ENCODE assay signal across 12 mouse cellular contexts in the genomic region with DNA sequence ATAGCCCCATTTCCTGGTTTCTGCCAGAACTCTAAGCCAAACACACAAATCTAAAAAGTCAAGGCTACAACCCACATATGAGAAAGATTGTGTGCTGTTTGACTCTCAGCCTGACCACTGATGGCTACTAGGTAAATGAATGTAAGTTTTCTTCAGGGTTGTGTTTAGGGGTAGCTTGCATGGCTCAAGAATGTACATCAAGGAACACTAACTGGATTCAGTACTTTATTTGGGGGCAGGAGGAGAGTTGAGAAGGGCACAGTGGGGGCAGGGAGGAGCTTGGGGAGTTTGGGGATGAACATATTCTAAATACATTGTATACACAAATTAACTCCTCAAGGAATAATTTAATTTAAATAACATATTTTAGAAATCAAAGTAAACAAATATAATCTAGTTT.
DNase-seq lines count a peak whose midpoint lies in the region; ATAC-seq lines count a peak whose summit lies in the region.
"Had no signal": no experiment of that assay in that cellular context is flagged by ENCODE, and none has a peak within 500 bp of the region (broad histone marks: within the 10 kb centered on the region; RNA-seq: fewer than 3 reads in every experiment).

No protein-coding gene starts in this region.

- no peak overlapping the region for H3K4me3 ChIP-seq in heart, embryonic 15.5 days
- H3K4me3 ChIP-seq in embryonic facial prominence, embryonic 10.5 days, result peak overlapping the region; percentile 51
- H3K4me3 ChIP-seq in forebrain, embryonic 16.5 days (replicated peaks; ENCODE audit: low read length), result peak overlapping the region; percentile 39
- H3K4me3 ChIP-seq in midbrain, embryonic 11.5 days (ENCODE audit: low read depth, low read length), result peak overlapping the region; percentile 13; the same call in 1 of the 2 replicates

- H3K9ac ChIP-seq in heart, embryonic 15.5 days, result no peak overlapping the region
- H3K9ac ChIP-seq in forebrain, embryonic 16.5 days (replicated peaks; ENCODE audit: low read depth, low read length), result no peak overlapping the region
- H3K9ac ChIP-seq in midbrain, embryonic 11.5 days (ENCODE audit: low read length), result no peak overlapping the region; the same call in 1 of the 2 replicates
- H3K9ac ChIP-seq: liver, embryonic 14.5 days had no signal

- ATAC-seq in heart, embryonic 15.5 days (replicated peaks; ENCODE audit: insufficient number of reproducible peaks, insufficient read depth, low FRiP score, low read depth), result no peak
- ATAC-seq in forebrain, embryonic 16.5 days, result no peak; the same call in 1 of the 2 replicates
- ATAC-seq in midbrain, embryonic 11.5 days (ENCODE audit: low FRiP score), result no peak

- no peaks in the 10 kb centered on the region for H3K27me3 ChIP-seq in heart, embryonic 15.5 days
- no peaks in the 10 kb centered on the region for H3K27me3 ChIP-seq in embryonic facial prominence, embryonic 10.5 days (replicated peaks; ENCODE audit: low read depth, poor library complexity, severe bottlenecking)
- H3K27me3 ChIP-seq in forebrain, embryonic 16.5 days (replicated peaks; ENCODE audit: control insufficient read depth, insufficient read depth, low read length), result no peaks in the 10 kb centered on the region
- no peaks in the 10 kb centered on the region for H3K27me3 ChIP-seq in midbrain, embryonic 11.5 days (ENCODE audit: control insufficient read depth, insufficient read depth, low read length)
- H3K27me3 ChIP-seq: Patski had no signal

- H3K4me2 ChIP-seq in heart, embryonic 15.5 days, result peak overlapping the region; percentile 29; the same call in 1 of the 2 replicates
- H3K4me2 ChIP-seq in forebrain, embryonic 16.5 days (ENCODE audit: low read length), result peak overlapping the region; percentile 60
- H3K4me2 ChIP-seq in midbrain, embryonic 11.5 days, result peak overlapping the region; percentile 40

- DNase-seq in heart, adult 8-10 months (ENCODE audit: low spot score), result no peak
- no peak for DNase-seq in embryonic facial prominence, embryonic 10.5 days (ENCODE audit: low spot score)
- peak; percentile 84 for DNase-seq in midbrain, embryonic 11.5 days (ENCODE audit: low spot score, missing footprints)
- DNase-seq in right cerebral cortex, postnatal 10 days (ENCODE audit: low spot score in 2 of 2), result no peak
- DNase-seq in kidney, postnatal 4 days, result no peak
- no peak for DNase-seq in spleen, adult 12 weeks (ENCODE audit: low spot score)
- DNase-seq: heart, postnatal 10 days; thymus, adult 18-20 months had no signal

- no peaks in the 10 kb centered on the region for H3K36me3 ChIP-seq in heart, embryonic 15.5 days
- peaks cover 12% of the 10 kb centered on the region for H3K36me3 ChIP-seq in embryonic facial prominence, embryonic 10.5 days (replicated peaks)
- 0 out of 2 replicates have a peak, but pooled peaks cover 6% of the 10 kb centered on the region for H3K36me3 ChIP-seq in forebrain, embryonic 16.5 days (ENCODE audit: control insufficient read depth, insufficient read depth)
- H3K36me3 ChIP-seq in midbrain, embryonic 11.5 days (ENCODE audit: control insufficient read depth, insufficient read depth, low read length), result no peaks in the 10 kb centered on the region

- H3K4me1 ChIP-seq in heart, embryonic 15.5 days (replicated peaks), result no peaks in the 10 kb centered on the region
- no peaks in the 10 kb centered on the region for H3K4me1 ChIP-seq in embryonic facial prominence, embryonic 10.5 days
- H3K4me1 ChIP-seq in forebrain, embryonic 16.5 days (replicated peaks; ENCODE audit: control insufficient read depth, insufficient read depth, low read length), result no peaks in the 10 kb centered on the region
- no peaks in the 10 kb centered on the region for H3K4me1 ChIP-seq in midbrain, embryonic 11.5 days (ENCODE audit: control insufficient read depth, insufficient read depth, low read length)

- no peak overlapping the region for H3K27ac ChIP-seq in heart, embryonic 15.5 days
- no peak overlapping the region for H3K27ac ChIP-seq in embryonic facial prominence, embryonic 10.5 days (replicated peaks)
- H3K27ac ChIP-seq in forebrain, embryonic 16.5 days (ENCODE audit: low read length), result no peak overlapping the region
- H3K27ac ChIP-seq in midbrain, embryonic 11.5 days (ENCODE audit: low read depth, low read length), result no peak overlapping the region
- H3K27ac ChIP-seq: liver, embryonic 14.5 days had no signal

- H3K9me3 ChIP-seq in heart, embryonic 15.5 days (replicated peaks), result no peaks in the 10 kb centered on the region
- 0 out of 2 replicates have a peak, but pooled peaks cover 2% of the 10 kb centered on the region for H3K9me3 ChIP-seq in embryonic facial prominence, embryonic 10.5 days
- H3K9me3 ChIP-seq in forebrain, embryonic 16.5 days (ENCODE audit: control insufficient read depth, low read length), result no peaks in the 10 kb centered on the region
- H3K9me3 ChIP-seq in midbrain, embryonic 11.5 days (ENCODE audit: control insufficient read depth, low read length), result no peaks in the 10 kb centered on the region
